In genomic region chr5:142412678-142413385, GRCm38 (mm10) we compare ENCODE assay signal across 7 mouse cellular contexts. TPM values are rescaled to one million over a fixed set of nuclear protein-coding genes. Genes with fewer than 3 reads are reported as not detected.
DNase-seq lines count a peak whose midpoint lies in the region; ATAC-seq and TF ChIP-seq lines count a peak whose summit lies in the region.

No protein-coding gene starts in this region.

- H3K4me3 ChIP-seq in left cerebral cortex, adult 2 months: no peak overlapping the region
- no peak overlapping the region for H3K4me3 ChIP-seq in cortical plate, adult 2 months (ENCODE audit: insufficient read depth, low read length)
- H3K4me3 ChIP-seq in heart, embryonic 15.5 days: no peak overlapping the region

- TF ChIP-seq POLR2A in cortical plate, adult 2 months (IDR thresholded peaks at IDR 0.05; ENCODE audit: extremely low read depth, insufficient read depth, low read length): no peak

- no peak for DNase-seq in left cerebral cortex, adult 2 months (ENCODE audit: extremely low spot score in 1 of 2, low spot score in 2 of 2)
- no peak for DNase-seq in left cerebral cortex, adult 9 months (ENCODE audit: low spot score in 2 of 2)
- DNase-seq in lung, postnatal 36 days: peak; percentile 72
- DNase-seq in urinary bladder, postnatal 14 days (ENCODE audit: low spot score): no peak
- no peak for DNase-seq in retina, postnatal 1 day

- H3K36me3 ChIP-seq in heart, embryonic 15.5 days: no peaks in the 10 kb centered on the region

- 0 out of 2 replicates have a peak overlapping the region, but pooled peaks have one; percentile 19 for H3K9ac ChIP-seq in heart, embryonic 15.5 days

- peak; percentile 14; the same call in 1 of the 2 replicates for ATAC-seq in heart, embryonic 15.5 days (replicated peaks; ENCODE audit: insufficient number of reproducible peaks, insufficient read depth, low FRiP score, low read depth)

- intact Hi-C loops in left cerebral cortex, adult 2 months (cut with DNase I): no loop called here

- H3K4me2 ChIP-seq in heart, embryonic 15.5 days: no peak overlapping the region

- no peaks in the 10 kb centered on the region for H3K27me3 ChIP-seq in heart, embryonic 15.5 days

- H3K9me3 ChIP-seq in heart, embryonic 15.5 days (replicated peaks): no peaks in the 10 kb centered on the region

- peaks cover 13% of the 10 kb centered on the region for H3K4me1 ChIP-seq in cortical plate, adult 2 months (ENCODE audit: control insufficient read depth, insufficient read depth, low read length)
- H3K4me1 ChIP-seq in heart, embryonic 15.5 days (replicated peaks): peaks cover 58% of the 10 kb centered on the region

- WGBS in heart, embryonic 15.5 days: 43% methylated on average over 6 of the region's 6 CpGs

- peak overlapping the region; percentile 28; the same call in 1 of the 2 replicates for H3K27ac ChIP-seq in left cerebral cortex, adult 2 months
- peak overlapping the region; percentile 3; the same call in 1 of the 2 replicates for H3K27ac ChIP-seq in cortical plate, adult 2 months (ENCODE audit: insufficient read depth, low read length)
- peak overlapping the region; percentile 50 for H3K27ac ChIP-seq in heart, embryonic 15.5 days

- TF ChIP-seq CTCF in left cerebral cortex, adult 2 months (IDR thresholded peaks at IDR 0.05): no peak
- TF ChIP-seq CTCF in cortical plate, adult 2 months (IDR thresholded peaks at IDR 0.05; ENCODE audit: extremely low read depth, insufficient read depth, low read length): no peak

RNA-seq across cellular contexts. Expression of gene Foxk1, which starts 11.5 kb away (rescaled TPM):
- total RNA-seq in left cerebral cortex, adult 2 months (2021): 10 to 100 TPM; 40.4 to 46.1 TPM
- 19.4 and 21.1 TPM in 2 replicates for polyA plus RNA-seq in cortical plate, adult 2 months (2012; rRNA removed)
- polyA plus RNA-seq in heart, embryonic 15.5 days (2015; fragmentation: Nextera tagmentation; extraction: Ambion mirVana): 3.1 and 4.2 TPM in 2 replicates

RNA-seq across cellular contexts. Expression of gene Ap5z1, which starts 50.9 kb away (rescaled TPM):
- total RNA-seq in left cerebral cortex, adult 2 months (2021): 10 to 100 TPM; 22.2 to 22.6 TPM
- polyA plus RNA-seq in cortical plate, adult 2 months (2012; rRNA removed): 31.5 and 32.5 TPM in 2 replicates
- 6.0 and 8.8 TPM in 2 replicates for polyA plus RNA-seq in heart, embryonic 15.5 days (2015; fragmentation: Nextera tagmentation; extraction: Ambion mirVana)
